Mouse (Mus musculus): ENCODE results near the gene Scn8a. TPM values are rescaled to one million over a fixed set of nuclear protein-coding genes. Genes with fewer than 3 reads are reported as not detected.

The Scn8a gene
- polyA plus RNA-seq, 1 experiment: 0.20 TPM

DNA sequence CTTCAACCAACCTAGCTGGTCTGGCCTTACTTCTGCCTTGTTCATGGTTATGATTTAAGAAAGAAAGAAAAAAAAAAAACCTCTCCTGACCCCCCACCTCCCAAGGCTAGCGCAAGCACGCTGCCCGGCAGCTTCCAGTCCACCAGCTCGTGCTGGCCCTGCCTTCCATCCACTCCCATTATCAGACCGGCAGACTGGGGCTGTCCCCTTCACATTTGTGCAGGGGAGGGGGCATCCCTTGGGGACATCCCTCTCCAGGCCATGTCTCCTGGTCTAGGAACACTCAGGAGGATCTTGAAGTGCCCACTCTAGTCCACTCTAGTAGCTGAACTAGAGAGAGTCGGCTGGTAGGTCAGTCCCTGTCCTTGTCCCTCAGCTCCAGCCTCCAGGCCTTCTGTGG, 174.9 kb downstream of the Scn8a start:
- Histone ChIP-seq H3K4me3 (ENCODE audit: control insufficient read depth, insufficient read depth, low read length) (no peak overlapping the region), H3K36me3 (ENCODE audit: control insufficient read depth, insufficient read depth, low read length) (no peaks in the 10 kb centered on the region), H3K27ac (ENCODE audit: control insufficient read depth, insufficient read depth, low read length) (no peak overlapping the region), H3K27me3 (ENCODE audit: control insufficient read depth, insufficient read depth, low read length) (peaks cover 19% of the 10 kb centered on the region; the same call in 1 of the 2 replicates), H3K4me1 (replicated peaks; ENCODE audit: control insufficient read depth, insufficient read depth, low read length) (no peaks in the 10 kb centered on the region)
- WGBS: 48% methylated on average over 6 of the region's 6 CpGs
- TF ChIP-seq POLR2A (IDR thresholded peaks at IDR 0.05; ENCODE audit: control insufficient read depth, extremely low read depth, insufficient read depth, low read length, poor library complexity) (no peak), CTCF (IDR thresholded peaks at IDR 0.05; ENCODE audit: borderline replicate concordance, control insufficient read depth, extremely low read depth, insufficient read depth, low read length, poor library complexity) (no peak)
- no peak for DNase-seq

DNA sequence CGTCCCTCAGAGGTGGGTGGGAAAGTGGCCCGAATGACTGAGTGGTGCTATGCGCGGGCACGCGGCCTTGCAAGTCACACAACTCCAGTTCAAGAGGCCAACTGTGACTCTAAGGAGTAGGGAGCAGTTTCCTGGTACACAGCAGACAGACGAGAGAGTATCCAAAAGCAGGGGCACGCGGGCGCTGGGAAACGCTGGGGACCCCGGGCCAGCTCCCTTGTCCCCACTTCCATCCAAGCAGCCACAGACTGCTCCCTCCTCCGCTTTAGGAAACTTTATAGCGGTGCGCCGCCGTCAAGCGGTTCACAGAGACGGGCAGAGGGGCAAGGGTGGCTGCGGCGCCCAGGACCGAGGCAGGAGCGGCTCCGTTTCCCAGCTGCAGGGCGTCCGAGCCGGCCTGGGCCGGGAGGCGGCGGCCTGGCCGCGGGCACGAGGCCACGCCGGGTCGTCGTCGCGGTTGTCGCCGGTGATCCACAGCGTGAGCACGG, 176.4 kb downstream of the Scn8a start:
- H3K27me3 ChIP-seq (ENCODE audit: control insufficient read depth, insufficient read depth, low read length): peaks cover 19% of the 10 kb centered on the region; the same call in 1 of the 2 replicates
- no peak for DNase-seq

DNA sequence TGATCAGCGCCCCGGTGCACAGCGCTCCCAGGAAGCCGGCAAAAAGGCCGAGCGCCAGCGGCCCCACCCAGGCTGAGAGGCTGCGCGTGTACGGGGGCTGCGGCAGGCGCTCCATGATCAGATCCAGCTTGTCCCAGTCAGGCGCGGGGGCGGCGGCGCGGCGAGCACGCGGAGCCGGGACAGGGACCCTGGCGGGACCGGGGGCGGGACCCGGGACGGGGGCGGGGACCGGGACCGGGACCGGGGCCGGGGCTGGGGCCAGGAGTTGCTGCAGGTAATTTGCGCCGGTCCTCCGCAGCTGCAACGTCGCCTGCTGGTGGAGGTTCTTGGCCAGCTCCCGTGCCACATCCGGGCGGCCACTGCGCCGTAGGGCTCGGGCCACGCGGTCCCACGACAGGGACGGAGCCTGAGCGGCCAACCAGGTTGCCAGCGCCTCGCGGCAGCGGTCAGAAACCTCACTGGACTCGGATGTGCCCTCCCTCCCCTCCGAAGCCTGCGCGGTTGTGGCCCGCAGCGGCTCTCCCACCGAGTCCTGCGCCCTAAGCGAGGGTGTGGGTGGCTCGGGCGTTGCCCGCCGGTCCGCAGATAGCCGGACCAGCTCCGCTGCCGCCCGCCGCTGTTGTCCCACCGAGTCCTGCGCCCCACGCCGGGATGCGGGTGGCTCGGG, 177.0 kb downstream of the Scn8a start:
- DNase-seq: no peak
- Histone ChIP-seq H3K4me3 (ENCODE audit: control insufficient read depth, insufficient read depth, low read length) (no peak overlapping the region), H3K27ac (ENCODE audit: control insufficient read depth, insufficient read depth, low read length) (no peak overlapping the region), H3K27me3 (ENCODE audit: control insufficient read depth, insufficient read depth, low read length) (peaks cover 19% of the 10 kb centered on the region; the same call in 1 of the 2 replicates), H3K36me3 (ENCODE audit: control insufficient read depth, insufficient read depth, low read length) (no peaks in the 10 kb centered on the region), H3K4me1 (replicated peaks; ENCODE audit: control insufficient read depth, insufficient read depth, low read length) (no peaks in the 10 kb centered on the region)
- TF ChIP-seq CTCF (IDR thresholded peaks at IDR 0.05; ENCODE audit: borderline replicate concordance, control insufficient read depth, extremely low read depth, insufficient read depth, low read length, poor library complexity): no peak
- no peak for TF ChIP-seq POLR2A (IDR thresholded peaks at IDR 0.05; ENCODE audit: control insufficient read depth, extremely low read depth, insufficient read depth, low read length, poor library complexity)
- 3% methylated on average over 77 of the region's 77 CpGs for WGBS

More for the DNA sequence above, 176.4 kb downstream of the Scn8a start:
- Histone ChIP-seq H3K4me3 (ENCODE audit: control insufficient read depth, insufficient read depth, low read length) (no peak overlapping the region), H3K27ac (ENCODE audit: control insufficient read depth, insufficient read depth, low read length) (no peak overlapping the region), H3K36me3 (ENCODE audit: control insufficient read depth, insufficient read depth, low read length) (no peaks in the 10 kb centered on the region), H3K4me1 (replicated peaks; ENCODE audit: control insufficient read depth, insufficient read depth, low read length) (no peaks in the 10 kb centered on the region)
- no peak for TF ChIP-seq POLR2A (IDR thresholded peaks at IDR 0.05; ENCODE audit: control insufficient read depth, extremely low read depth, insufficient read depth, low read length, poor library complexity)
- TF ChIP-seq CTCF (IDR thresholded peaks at IDR 0.05; ENCODE audit: borderline replicate concordance, control insufficient read depth, extremely low read depth, insufficient read depth, low read length, poor library complexity): no peak
- 7% methylated on average over 43 of the region's 43 CpGs for WGBS

DNA sequence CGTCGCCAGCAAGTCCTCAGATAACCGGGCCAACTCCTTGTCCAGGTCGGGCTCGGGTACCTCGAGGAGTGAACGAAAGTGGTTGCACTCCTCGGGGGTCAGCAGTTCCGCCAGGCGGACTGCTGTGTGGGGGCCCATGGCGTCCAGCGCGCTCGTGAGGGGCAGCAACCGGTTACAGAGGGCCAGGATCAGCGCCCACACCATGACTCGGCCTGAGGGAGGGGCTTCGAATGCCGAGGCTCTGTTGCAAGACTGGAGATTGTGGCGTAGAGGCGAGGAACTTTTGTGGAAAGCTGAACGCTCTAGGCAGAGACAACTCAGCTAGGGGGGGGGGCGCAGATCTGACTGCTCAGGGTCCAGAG, 177.5 kb downstream of the Scn8a start, which contains the start of gene Gm47841:
Gm47841 (minus strand) TSS at position 204 of the 362 bp plus-strand sequence.
- Histone ChIP-seq H3K4me1 (replicated peaks; ENCODE audit: control insufficient read depth, insufficient read depth, low read length) (no peaks in the 10 kb centered on the region), H3K4me3 (ENCODE audit: control insufficient read depth, insufficient read depth, low read length) (no peak within 1 kb of the TSS), H3K36me3 (ENCODE audit: control insufficient read depth, insufficient read depth, low read length) (no peaks in the 10 kb centered on the region), H3K27ac (ENCODE audit: control insufficient read depth, insufficient read depth, low read length) (no peak within 1 kb of the TSS), H3K27me3 (ENCODE audit: control insufficient read depth, insufficient read depth, low read length) (peaks cover 19% of the 10 kb centered on the region; the same call in 1 of the 2 replicates)
- TF ChIP-seq POLR2A (IDR thresholded peaks at IDR 0.05; ENCODE audit: control insufficient read depth, extremely low read depth, insufficient read depth, low read length, poor library complexity) (no peak), CTCF (IDR thresholded peaks at IDR 0.05; ENCODE audit: borderline replicate concordance, control insufficient read depth, extremely low read depth, insufficient read depth, low read length, poor library complexity) (no peak)
- DNase-seq: no peak
- 18% methylated on average over 23 of the region's 23 CpGs for WGBS

DNA sequence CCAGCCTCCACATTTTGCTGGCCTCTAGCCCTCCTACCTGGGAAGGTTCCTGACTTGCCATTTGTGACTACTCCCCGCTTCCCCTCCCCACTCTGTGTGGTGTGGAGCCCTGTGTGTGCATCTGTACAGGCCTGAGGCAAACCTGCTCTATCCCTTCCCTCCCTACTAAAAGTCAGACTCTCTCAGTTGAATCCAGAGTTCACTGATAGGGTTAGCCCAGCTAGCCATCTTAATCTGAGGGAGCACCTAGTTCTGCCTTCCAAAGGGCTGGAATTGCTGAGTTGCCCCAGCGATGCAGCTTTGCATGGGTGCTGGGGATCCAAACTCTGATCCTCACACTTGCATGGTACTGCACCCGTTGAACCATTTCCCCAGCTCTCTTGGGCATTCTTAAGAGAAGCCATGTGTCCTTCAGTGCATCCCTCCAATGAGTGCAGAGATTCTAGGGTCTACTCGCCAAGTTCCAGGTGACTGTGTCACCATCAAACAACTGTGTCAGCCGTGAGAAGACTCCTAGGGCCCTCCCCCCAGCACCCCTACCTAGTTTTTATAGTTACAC, 178.8 kb downstream of the Scn8a start:
- Histone ChIP-seq H3K27me3 (ENCODE audit: control insufficient read depth, insufficient read depth, low read length) (peaks cover 29% of the 10 kb centered on the region; the same call in 1 of the 2 replicates), H3K4me1 (replicated peaks; ENCODE audit: control insufficient read depth, insufficient read depth, low read length) (no peaks in the 10 kb centered on the region), H3K36me3 (ENCODE audit: control insufficient read depth, insufficient read depth, low read length) (no peaks in the 10 kb centered on the region), H3K4me3 (ENCODE audit: control insufficient read depth, insufficient read depth, low read length) (no peak overlapping the region), H3K27ac (ENCODE audit: control insufficient read depth, insufficient read depth, low read length) (no peak overlapping the region)
- WGBS: 75% methylated on average over 5 of the region's 5 CpGs
- TF ChIP-seq POLR2A (IDR thresholded peaks at IDR 0.05; ENCODE audit: control insufficient read depth, extremely low read depth, insufficient read depth, low read length, poor library complexity) (no peak), CTCF (IDR thresholded peaks at IDR 0.05; ENCODE audit: borderline replicate concordance, control insufficient read depth, extremely low read depth, insufficient read depth, low read length, poor library complexity) (no peak)
- no peak for DNase-seq

DNA sequence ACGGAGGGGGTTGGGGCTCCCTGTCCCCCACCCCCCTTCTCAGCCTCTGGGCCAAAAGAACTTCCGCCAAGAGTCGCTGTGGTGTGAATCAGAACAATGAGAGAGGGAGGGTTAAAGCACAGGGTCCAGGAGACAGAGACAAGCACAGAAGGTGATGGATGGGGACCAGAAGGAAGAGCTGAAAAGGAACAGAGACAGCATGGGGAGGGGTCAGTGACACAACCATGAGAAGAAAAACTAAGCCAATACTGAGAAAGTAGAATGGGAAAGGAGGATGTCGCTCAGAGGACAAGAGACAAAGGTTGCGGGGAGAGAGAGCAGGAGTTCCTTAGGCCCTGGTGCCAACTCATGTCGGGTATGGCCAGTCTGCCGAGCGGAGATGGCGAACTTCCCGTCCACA, 182.2 kb downstream of the Scn8a start:
- no peak overlapping the region for H3K27ac ChIP-seq (ENCODE audit: control insufficient read depth, insufficient read depth, low read length)
- TF ChIP-seq CTCF (IDR thresholded peaks at IDR 0.05; ENCODE audit: borderline replicate concordance, control insufficient read depth, extremely low read depth, insufficient read depth, low read length, poor library complexity) (no peak), POLR2A (IDR thresholded peaks at IDR 0.05; ENCODE audit: control insufficient read depth, extremely low read depth, insufficient read depth, low read length, poor library complexity) (no peak)
- no peak for DNase-seq
- no peak overlapping the region for H3K4me3 ChIP-seq (ENCODE audit: control insufficient read depth, insufficient read depth, low read length)
- H3K27me3 ChIP-seq (ENCODE audit: control insufficient read depth, insufficient read depth, low read length): peaks cover 18% of the 10 kb centered on the region; the same call in 1 of the 2 replicates
- H3K4me1 ChIP-seq (replicated peaks; ENCODE audit: control insufficient read depth, insufficient read depth, low read length): no peaks in the 10 kb centered on the region
- no peaks in the 10 kb centered on the region for H3K36me3 ChIP-seq (ENCODE audit: control insufficient read depth, insufficient read depth, low read length)
- WGBS: 64% methylated on average over 10 of the region's 10 CpGs
